Mouse (Mus musculus): ENCODE results near the gene Prkar1a.

Prkar1a gene

DNA sequence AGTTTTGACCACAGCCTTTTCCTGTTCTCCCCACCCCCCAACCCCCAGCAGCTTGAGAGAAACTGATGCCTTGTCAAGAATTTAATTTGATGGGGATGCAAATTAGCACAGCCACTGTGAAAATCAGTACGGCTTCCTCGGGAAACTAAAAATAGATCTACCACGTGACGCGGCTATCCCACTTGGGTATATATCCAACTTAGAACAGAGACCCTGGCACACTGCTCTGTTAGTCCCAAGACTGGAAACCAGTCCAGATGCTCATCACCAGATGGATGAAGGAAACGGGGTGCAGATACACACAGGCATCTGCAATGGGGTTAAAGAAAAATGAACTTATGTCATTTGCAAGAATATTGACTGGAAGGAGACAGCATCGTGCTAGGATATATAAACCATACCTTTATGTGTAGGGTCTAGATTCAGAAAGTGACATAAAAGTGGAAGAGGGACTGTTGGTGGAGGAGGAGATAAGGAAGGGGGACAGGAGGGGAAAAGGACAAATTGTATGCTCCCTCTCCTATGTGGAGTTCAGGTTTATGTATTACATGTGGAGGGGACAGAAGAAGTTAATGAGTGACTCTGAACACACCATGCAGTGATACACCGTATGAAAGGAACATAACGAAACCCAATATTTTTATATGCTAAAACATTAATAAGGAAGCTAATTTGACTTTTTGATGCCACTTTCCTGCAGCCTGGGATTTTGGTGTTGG is 56.3 kb downstream of the Prkar1a start:
- DNase-seq (ENCODE audit: low spot score), result no peak

DNA sequence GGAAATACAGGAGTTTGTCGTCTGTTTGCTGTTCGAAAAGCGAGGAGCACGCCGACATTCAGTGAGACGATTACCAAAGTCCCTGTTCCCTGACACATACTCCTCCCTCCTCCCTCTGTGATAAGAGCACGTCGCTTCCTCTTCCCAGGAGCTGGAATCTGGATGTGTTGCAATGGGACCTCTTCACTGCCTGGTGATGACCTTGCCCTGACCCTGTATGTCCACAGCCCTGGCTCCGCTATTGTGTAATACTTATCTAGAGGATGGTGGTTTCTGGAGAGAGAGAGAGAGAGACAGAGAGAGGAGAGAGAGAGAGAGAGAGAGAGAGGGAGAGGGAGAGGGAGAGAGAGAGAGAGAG is 56.8 kb downstream of the Prkar1a start:
- DNase-seq (ENCODE audit: low spot score), result no peak

DNA sequence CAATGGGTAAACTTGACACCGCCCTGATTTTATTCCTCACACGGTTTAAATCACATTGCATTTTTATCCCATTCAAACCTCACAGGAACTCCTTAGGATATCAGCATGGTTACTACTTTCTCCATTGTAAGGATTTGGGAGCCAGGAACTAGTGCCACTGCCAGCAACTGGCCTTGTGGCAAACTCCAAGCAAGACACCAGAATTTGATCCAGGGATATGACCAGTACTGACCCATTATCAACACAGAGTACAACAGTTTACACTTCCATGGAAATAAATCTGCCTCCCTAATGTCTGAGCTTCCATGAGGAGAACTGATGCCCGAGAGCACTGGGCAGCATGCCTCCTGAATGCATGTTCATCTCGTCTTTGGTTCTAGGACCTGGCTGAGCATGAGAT is 57.4 kb downstream of the Prkar1a start:
- DNase-seq (ENCODE audit: low spot score), result no peak

DNA sequence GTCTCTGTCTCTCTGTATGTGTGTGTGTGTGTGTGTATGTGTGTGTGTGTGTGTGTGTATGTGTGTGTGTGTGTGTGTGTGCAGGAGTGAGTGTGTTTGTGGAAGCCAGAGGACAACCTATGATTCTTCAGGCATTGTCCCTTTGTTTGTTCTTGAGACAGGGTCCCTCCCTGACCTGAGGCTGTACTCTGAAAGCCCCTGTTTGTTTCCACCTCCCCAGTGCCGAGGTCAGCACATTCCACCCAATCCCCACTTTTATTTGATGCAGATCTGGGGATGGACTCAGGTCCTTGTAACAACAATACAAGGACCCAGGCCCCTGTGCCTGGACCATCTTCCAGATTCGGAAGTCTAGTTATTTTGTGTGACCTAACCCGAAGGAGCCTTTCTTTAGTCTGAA is 58.2 kb downstream of the Prkar1a start:
- DNase-seq (ENCODE audit: low spot score), result no peak

DNA sequence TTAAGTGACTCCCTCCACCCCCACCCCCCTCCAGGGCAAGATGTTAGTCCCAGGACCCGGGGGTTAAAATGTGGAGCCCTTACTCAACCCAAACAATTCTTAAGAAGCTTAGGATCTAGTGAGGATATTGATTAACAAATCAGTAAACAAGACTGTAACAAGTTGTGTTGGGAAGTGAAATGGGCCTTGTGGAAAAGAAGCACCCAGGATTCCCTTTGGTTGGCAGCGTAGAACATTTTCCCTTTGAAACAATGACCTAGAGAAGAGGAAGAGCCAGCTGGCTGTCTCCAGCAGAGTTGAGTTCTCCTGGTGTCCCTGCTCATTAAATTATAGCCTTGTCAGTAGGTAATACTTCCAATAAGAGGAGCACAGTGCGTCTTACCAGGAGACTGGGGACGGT is 59.6 kb downstream of the Prkar1a start:
- no peak for DNase-seq (ENCODE audit: low spot score)

DNA sequence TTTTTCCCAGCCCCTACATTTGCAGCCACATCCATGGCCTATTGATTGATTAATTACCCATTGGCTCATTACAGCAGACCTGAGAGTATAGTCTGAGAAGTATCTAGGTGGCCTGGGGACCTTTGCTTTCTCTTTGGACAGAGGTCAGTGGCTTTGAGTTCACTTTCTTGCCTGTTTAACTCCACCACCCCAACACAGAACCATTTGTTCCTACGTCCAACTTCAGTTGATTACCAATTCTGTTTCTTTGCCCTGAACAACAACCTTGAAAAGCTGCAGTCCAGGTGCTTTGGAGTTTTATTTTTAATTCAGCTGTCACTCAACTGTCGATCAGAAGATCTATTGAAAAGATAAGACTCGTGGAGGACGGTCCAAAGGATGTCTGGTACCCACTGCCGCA is 60.3 kb downstream of the Prkar1a start:
- DNase-seq (ENCODE audit: low spot score), result no peak

DNA sequence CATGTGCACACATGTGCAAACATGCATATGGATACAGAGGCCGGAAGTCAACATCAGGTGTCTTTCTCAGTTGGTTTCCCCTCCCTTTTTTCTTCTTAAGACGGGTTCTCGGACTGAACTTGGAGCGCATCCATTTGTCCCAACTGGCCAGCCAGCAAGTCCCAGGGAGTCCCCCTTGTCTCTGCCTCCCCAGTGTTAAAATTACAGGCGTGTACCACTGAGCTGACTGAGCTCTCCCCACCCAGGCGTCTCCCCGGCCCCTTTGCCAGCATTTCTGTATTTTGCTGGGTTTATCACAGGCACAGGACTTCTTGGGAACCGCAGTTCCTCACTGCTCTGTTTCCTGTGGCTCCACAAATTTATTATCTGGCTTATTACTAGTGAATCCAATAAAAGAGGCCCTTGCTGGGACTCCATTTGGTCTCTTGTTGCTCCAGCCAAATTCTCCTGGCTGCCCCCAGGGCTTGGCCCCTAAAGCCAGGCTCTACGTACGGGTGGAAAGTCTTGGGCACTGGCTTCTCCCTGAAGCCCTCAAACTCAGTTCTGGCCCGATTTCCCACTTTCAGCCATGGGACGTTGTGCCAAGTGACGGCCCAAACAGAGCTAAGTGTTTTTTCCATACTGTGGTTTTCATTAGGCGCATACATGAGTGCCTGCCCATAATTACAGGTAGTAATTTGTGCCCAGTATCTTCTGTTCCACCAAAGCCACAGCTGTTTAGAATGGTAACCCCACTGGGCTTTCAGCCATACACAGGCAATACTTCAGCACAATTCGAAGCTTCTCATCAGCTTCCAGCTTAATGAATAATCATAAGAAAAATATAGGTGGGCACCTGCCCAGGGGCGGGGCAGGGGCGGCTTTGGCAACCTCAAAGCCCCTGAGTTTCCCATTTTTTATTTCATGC is 65.4 kb downstream of the Prkar1a start:
- DNase-seq (ENCODE audit: low spot score), result no peak

DNA sequence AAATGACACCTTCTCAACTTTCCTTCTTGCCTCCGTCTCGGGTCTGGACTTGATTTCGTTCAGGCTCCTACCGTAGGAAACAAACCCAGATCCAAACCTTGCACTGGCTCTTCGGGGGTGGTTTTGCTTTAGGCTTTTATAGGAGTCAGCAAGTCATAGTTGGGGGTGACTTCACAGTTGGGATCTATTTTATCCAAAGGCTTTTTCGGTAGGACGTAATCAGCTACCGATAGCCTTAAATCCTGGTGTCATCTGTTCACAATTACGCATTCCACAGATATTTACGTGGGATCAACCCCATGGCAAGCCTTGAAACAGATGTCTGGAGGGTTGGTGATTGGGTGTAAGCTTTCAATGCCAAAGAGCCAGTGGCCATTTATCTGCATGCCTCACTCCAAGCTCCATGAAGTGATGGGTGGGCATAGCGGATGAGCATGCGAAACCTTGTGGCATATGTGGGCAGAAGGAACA is 66.1 kb downstream of the Prkar1a start:
- DNase-seq (ENCODE audit: low spot score), result no peak

DNA sequence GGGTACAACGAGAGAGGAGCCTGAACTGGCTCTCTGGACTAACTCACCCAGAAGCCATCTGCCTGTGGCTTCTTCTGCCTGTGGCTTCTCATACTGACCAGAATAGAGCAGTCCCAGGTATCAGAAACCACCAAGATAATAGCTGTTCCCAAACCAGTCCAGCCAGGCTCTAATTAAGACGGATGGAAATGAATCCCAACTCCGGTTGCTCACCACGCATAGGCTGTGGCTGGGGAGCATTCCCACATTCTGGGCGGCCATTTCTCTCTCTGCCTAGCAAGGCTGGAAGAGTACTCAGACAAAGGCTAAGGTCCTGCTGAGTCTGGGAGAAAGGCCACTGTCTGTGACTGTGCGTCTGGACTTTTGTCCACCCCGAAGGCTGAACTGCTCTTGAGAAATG is 67.8 kb downstream of the Prkar1a start:
- no peak for DNase-seq (ENCODE audit: low spot score)

DNA sequence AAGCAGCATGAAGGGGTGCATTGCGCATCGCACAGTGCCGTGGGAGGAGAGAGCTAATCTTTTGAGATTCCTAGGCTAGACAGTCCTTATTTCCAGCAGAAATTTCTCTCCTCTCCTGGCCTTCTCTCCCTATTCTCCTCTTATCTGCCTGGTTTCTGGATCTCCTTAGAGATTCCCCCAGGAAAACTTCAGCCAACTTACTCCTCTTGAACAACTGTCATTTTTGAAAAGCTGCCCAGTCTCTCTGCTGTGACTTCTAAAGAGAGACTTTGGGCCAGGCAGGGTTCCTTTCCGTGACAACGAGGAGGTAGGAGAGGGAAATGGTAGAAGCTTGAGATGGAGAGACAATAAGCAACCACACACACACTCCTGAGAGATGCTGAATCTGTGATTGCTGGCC is 68.2 kb downstream of the Prkar1a start:
- no peak for DNase-seq (ENCODE audit: low spot score)

DNA sequence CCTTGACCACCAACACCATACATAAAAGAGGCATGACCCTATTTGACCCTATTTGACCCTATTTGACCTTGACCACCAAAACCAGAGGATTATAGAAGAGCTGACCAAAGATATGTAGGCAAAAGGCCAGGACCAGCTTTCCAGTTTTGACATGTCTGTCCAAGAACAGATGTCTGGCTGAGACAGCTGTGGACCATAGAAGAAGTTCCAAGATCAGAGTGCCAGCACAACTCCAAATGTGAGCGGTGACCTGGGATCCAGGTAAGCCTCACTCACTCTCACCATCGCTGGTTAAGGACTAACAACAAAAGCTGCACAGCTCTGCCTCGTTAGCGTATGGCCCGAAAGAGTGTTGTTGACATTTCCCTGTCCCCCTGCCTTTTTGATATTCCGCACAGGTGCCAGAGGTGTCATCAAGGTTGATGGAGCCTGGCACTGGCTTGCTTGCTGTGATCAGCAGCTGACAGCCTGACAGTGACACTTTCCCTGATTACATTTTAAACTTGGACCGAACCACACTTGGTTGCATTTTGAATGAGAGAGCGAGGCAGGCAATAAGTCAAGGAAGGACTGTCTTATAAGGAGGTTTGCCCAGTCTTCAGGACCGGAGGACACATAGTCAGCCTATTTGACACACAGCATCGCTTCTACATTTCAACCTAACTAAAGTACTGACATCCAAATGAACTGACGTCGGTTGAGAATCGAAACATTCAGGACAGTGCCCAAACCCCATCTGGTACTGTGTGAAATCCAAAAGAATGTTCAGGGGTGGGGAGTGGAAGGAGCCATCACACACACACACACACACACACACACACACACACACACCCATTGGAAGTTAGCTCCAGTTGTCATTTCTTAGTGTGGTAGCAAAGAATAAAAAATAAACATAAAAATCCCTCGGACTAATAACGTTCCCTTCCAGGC is 69.0 kb downstream of the Prkar1a start:
- DNase-seq (ENCODE audit: low spot score), result no peak

All from retina, embryonic 14.5 days (tissue).